Mouse (Mus musculus) heart, postnatal 0 days (tissue): ENCODE results near the gene B3glct.

Experiments used
- CTCF ChIP-seq: IDR thresholded peaks from 2 replicates; pipeline ENCODE4 v1.5.1; 2016; ENCODE audit warnings: antibody characterized with exemption, control low read depth, low read depth
- EP300 ChIP-seq: IDR thresholded peaks from 2 replicates; pipeline ENCODE4 v1.6.1; 2016; ENCODE audit warnings: antibody characterized with exemption, low read depth

GRCm38 (mm10) chr5:149663417-149663816 lies 14.6 kb upstream of the B3glct start:
- TF ChIP-seq CTCF = no peak
- TF ChIP-seq EP300 = no peak
